Mouse (Mus musculus) forebrain, embryonic 11.5 days (tissue): Measurements from ENCODE around the gene Vat1. TPM values are rescaled to one million over a fixed set of nuclear protein-coding genes. Genes with fewer than 3 reads are reported as not detected.
A peak's percentile ranks its signal among the peaks of the same experiment; 100 is the strongest.
"Not testable (repeated sequence)": the region's sequence is repeated elsewhere in the genome, so short reads cannot be mapped to it uniquely, and the experiment has no call there.

Experiments used
- ATAC-seq: fragments of 200-750 bp; cut with Nextera tagmentation; replicated peaks from 2 replicates; pipeline ENCODE4 v1.8.0; 2017; ENCODE audit warnings: moderate TSS enrichment; ENCODE audit not compliant: low FRiP score
- DNase-seq: peaks from one replicate; pipeline ENCODE4 v3.0.0-alpha.2; 2017; ENCODE audit warnings: low spot score
- H3K27ac ChIP-seq: fragments of 300-500 bp; sonication (generic); 2 replicates; pipeline ENCODE4 v1.5.1; 2014; ENCODE audit warnings: low read depth, low read length
- H3K27me3 ChIP-seq: fragments of 300-500 bp; sonication (generic); 2 replicates; pipeline ENCODE4 v1.6.1; 2014; ENCODE audit warnings: mild to moderate bottlenecking, low read length, mixed read lengths; ENCODE audit not compliant: control insufficient read depth, insufficient read depth
- H3K36me3 ChIP-seq: fragments of 300-500 bp; sonication (generic); 2 replicates; pipeline ENCODE4 v1.6.1; 2014; ENCODE audit warnings: mild to moderate bottlenecking, low read length, moderate library complexity, mixed read lengths; ENCODE audit not compliant: control insufficient read depth, insufficient read depth
- H3K4me1 ChIP-seq: fragments of 300-500 bp; sonication (generic); replicated peaks from 2 replicates; pipeline ENCODE4 v1.6.1; 2014; ENCODE audit warnings: low read length, mixed read lengths; ENCODE audit not compliant: control insufficient read depth, insufficient read depth
- H3K4me2 ChIP-seq: fragments of 300-500 bp; sonication (generic); 2 replicates; pipeline ENCODE4 v1.6.1; 2014; ENCODE audit warnings: low read depth, mild to moderate bottlenecking, low read length, moderate library complexity, mixed read lengths; ENCODE audit not compliant: severe bottlenecking
- H3K4me3 ChIP-seq: fragments of 300-500 bp; sonication (generic); 2 replicates; pipeline ENCODE4 v1.5.1; 2014; ENCODE audit warnings: low read depth, low read length
- H3K9ac ChIP-seq: fragments of 300-500 bp; sonication (generic); 2 replicates; pipeline ENCODE4 v1.6.1; 2014; ENCODE audit warnings: low read length
- H3K9me3 ChIP-seq: fragments of 300-500 bp; sonication (generic); 2 replicates; pipeline ENCODE4 v1.6.1; 2016; ENCODE audit warnings: low read length, mixed read lengths; ENCODE audit not compliant: control insufficient read depth
- WGBS: fragments of 180-500 bp; shearing (Covaris S2); extraction: QIAGEN DNeasy Blood & Tissue Kit; methylation state at CpG from one replicate; pipeline ENCODE4 v1.1.7; 2014; 5-methylcytosine and 5-hydroxymethylcytosine counted together
- polyA plus RNA-seq: library from polyadenylated mRNA; unstranded; fragments of >200 nt; fragmentation: Nextera tagmentation; extraction: Ambion mirVana; gene quantifications from 2 replicates; pipeline ENCODE4 v1.2.1, GENCODE M21; 2014

Vat1 gene
- polyA plus RNA-seq, 1 experiment from 2014 or later, result 47.0 TPM

DNA sequence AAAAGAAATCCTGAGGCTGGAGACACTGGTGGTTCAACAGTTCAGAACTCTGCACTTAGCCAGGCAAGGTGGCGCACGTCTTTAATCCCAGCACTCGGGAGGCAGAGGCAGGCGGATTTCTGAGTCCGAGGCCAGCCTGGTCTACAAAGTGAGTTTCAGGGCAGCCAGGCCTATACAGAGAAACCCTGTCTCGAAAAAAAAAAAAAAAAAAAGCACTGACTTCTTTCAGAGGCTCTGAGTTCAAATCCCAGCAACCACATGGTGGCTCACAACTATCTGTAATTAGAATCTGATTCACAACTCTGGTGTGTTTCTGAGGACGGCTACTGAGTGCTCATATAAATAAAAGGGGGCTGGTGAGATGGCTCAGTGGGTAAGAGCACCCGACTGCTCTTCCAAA lies 19.2 kb downstream of the Vat1 start:
- H3K4me1 ChIP-seq, H3K27ac ChIP-seq, H3K27me3 ChIP-seq, ATAC-seq, H3K9me3 ChIP-seq, H3K4me3 ChIP-seq, H3K9ac ChIP-seq, H3K4me2 ChIP-seq: not testable (repeated sequence)
- peak; percentile 21 for DNase-seq
- peaks cover 15% of the 10 kb centered on the region; the same call in 1 of the 2 replicates for H3K36me3 ChIP-seq
- WGBS, result 91% methylated on average over 8 of the region's 8 CpGs

DNA sequence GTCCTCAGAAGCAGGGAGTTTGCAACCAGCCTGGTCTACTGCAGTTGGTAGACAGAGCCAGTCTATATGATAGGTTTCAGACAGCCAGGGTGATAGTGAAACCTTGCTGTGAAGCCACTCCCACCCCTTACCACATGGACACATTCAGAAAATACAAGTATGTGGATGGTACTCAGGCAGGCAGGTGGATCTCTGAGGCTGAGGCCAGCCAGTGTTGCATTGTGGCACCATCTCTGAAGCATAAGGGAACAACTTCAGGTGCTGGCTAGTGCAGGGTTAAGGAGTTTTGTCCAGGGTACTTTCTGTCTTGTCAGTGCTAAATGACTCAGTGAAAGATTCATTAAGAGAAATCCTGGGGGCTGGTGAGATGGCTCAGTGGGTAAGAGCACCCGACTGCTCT lies 19.7 kb downstream of the Vat1 start:
- no peak overlapping the region for H3K4me3 ChIP-seq
- DNase-seq (peak; percentile 47), ATAC-seq (no peak)
- H3K9me3 ChIP-seq, result no peaks in the 10 kb centered on the region
- peaks cover 15% of the 10 kb centered on the region; the same call in 1 of the 2 replicates for H3K36me3 ChIP-seq
- peaks cover 7% of the 10 kb centered on the region for H3K4me1 ChIP-seq
- H3K27me3 ChIP-seq, result no peaks in the 10 kb centered on the region
- 81% methylated on average over 1 of the region's 1 CpGs for WGBS
- no peak overlapping the region for H3K9ac ChIP-seq
- no peak overlapping the region for H3K4me2 ChIP-seq
- no peak overlapping the region for H3K27ac ChIP-seq

DNA sequence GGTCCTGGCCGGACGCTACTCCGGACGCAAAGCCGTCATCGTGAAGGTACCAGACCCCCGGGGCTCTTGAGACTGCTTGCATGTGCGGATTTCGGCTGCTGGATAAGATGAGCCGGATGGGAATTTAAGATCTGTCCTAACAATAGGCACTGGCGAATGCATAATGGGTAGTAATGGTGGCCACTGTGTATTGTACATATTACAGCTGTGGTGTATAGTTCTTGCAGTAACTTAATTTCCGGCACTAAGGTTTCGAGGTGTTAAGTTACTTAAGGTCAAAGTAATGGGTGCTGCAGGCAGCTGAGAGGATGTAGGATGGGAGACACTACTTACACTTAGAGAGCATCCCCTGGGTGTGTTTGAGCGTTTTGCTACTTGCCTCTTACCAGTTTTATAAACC lies 23.3 kb downstream of the Vat1 start:
- Histone ChIP-seq H3K9me3 (no peaks in the 10 kb centered on the region), H3K4me1 (peaks cover 7% of the 10 kb centered on the region), H3K27me3 (no peaks in the 10 kb centered on the region), H3K4me3 (peak overlapping the region; percentile 90), H3K9ac (peak overlapping the region; percentile 89), H3K27ac (peak overlapping the region; percentile 77), H3K36me3 (peaks cover 15% of the 10 kb centered on the region; the same call in 1 of the 2 replicates), H3K4me2 (peak overlapping the region; percentile 92)
- ATAC-seq (no peak), DNase-seq (peak; percentile 49)
- WGBS, result 3% methylated on average over 14 of the region's 14 CpGs

DNA sequence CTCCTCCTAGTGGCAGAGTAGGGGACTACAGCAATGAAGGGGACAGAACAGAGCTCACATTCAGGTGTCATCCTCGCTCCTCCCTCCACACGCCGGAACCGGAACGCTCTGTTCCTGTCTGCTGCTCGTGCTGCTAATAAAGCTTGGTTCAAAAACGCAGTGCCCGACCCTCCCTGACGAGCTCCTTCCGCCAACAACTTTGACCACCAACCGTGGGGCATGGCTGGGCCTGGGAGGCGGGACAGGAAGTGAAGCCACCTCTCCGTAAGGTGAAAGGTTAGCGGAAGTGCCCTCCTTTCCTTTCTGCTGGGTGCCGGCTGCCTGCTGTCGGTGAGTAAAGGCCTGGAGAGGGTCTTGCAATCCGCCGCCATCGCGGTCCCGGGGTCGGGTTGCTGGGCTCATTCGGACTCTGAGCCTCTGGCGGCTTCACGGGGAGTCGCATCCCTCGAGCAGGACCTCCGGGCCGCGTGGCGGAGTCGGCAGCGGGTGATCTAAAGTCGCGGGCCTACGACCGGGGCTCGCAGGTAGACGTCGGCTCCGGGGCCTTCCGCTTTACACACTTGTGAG lies 23.8 kb downstream of the Vat1 start, which contains the start of gene Rpl27:
TSS of gene Rpl27 (plus strand) at position 172 of the 567 bp plus-strand sequence.
- peaks cover 7% of the 10 kb centered on the region for H3K4me1 ChIP-seq

DNA sequence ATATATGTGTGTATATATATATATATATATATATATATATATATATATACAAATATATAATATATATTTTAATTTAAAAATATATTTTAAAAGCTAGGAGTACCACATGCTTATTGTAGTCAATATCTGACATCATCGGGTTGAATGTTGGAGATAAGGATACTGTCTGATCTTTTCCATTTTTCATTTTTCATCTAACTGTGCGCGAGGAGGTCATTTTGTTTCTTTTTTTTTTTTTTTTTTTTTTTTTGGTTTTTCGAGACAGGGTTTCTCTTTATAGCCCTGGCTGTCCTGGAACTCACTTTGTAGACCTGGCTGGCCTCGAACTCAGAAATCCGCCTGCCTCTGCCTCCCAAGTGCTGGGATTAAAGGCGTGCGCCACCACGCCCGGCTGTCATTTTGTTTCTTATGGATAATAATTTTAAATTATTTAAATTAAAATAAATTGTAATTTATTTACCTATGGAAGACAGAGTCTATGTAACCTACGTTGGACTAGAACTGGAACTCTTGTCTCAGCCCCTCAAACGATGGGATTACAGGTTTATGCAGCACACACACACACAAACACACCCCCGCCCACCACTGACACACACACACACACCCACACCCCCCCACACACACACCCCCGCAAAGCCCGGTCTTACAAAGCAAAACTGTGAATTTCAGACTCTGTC lies 24.4 kb downstream of the Vat1 start:
- not testable (repeated sequence) for DNase-seq, H3K4me1 ChIP-seq, H3K27ac ChIP-seq, H3K27me3 ChIP-seq, H3K9ac ChIP-seq, H3K9me3 ChIP-seq
- Histone ChIP-seq H3K4me3 (peak overlapping the region; percentile 90; the same call in 1 of the 2 replicates), H3K36me3 (peaks cover 15% of the 10 kb centered on the region; the same call in 1 of the 2 replicates), H3K4me2 (peak overlapping the region; percentile 40; the same call in 1 of the 2 replicates)
- ATAC-seq, result 0 out of 2 replicates have a peak, but pooled peaks have one; percentile 12
- WGBS, result 36% methylated on average over 14 of the region's 15 CpGs

More for the DNA sequence above, 23.8 kb downstream of the Vat1 start, which contains the start of gene Rpl27:
- DNase-seq, result peak; percentile 99
- no peaks in the 10 kb centered on the region for H3K27me3 ChIP-seq
- H3K9ac ChIP-seq, result peak within 1 kb of the TSS; percentile 89
- H3K36me3 ChIP-seq, result peaks cover 15% of the 10 kb centered on the region; the same call in 1 of the 2 replicates
- under 1% methylated on average over 42 of the region's 42 CpGs for WGBS
- peak within 1 kb of the TSS; percentile 90 for H3K4me3 ChIP-seq
- H3K9me3 ChIP-seq, result no peaks in the 10 kb centered on the region
- ATAC-seq, result peak; percentile 97
- peak within 1 kb of the TSS; percentile 92 for H3K4me2 ChIP-seq
- H3K27ac ChIP-seq, result peak within 1 kb of the TSS; percentile 77

DNA sequence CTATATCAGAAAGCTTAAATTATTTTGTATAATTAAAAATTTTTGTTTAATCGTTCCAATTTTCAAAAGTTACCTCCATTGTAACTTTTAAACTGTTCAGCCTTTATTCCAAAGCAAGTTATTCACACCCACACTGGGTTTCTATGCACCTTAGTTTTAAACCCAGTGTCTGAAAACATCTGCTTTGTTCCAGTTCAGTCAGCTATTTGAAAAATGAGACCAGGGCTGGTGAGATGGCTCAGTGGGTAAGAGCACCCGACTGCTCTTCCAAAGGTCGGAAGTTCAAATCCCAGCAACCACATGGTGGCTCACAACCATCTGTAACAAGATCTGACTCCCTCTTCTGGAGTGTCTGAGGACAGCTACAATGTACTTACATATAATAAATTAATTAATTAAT lies 28.0 kb downstream of the Vat1 start:
- H3K9me3 ChIP-seq, H3K27ac ChIP-seq, H3K4me1 ChIP-seq, H3K27me3 ChIP-seq, H3K36me3 ChIP-seq, H3K9ac ChIP-seq, ATAC-seq, DNase-seq, H3K4me2 ChIP-seq, H3K4me3 ChIP-seq: not testable (repeated sequence)
- 59% methylated on average over 3 of the region's 3 CpGs for WGBS

DNA sequence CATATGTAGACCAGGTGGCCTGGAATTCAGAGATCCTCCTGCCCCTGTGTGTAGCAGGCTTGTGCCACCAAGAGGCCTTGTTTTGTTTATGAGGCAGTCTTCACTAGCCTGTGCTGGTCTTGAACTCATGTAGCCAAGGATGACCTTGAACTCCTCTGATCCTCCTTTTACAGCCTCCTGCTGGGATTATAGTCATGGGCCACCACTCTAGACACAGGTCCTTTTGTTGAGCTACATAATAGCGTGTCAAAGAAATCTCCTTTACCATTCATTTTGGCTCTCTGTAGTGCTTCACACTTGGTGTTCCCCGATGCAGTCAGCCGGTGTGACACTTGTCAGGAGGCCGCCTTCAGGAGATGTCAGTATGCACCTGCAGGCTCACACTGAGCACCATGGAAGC lies 29.1 kb downstream of the Vat1 start:
- DNase-seq (no peak), ATAC-seq (no peak)
- Histone ChIP-seq H3K4me3 (no peak overlapping the region), H3K4me1 (no peaks in the 10 kb centered on the region), H3K9ac (no peak overlapping the region), H3K27ac (no peak overlapping the region), H3K4me2 (no peak overlapping the region), H3K9me3 (no peaks in the 10 kb centered on the region), H3K36me3 (peaks cover 5% of the 10 kb centered on the region; the same call in 1 of the 2 replicates), H3K27me3 (no peaks in the 10 kb centered on the region)
- 59% methylated on average over 4 of the region's 4 CpGs for WGBS

DNA sequence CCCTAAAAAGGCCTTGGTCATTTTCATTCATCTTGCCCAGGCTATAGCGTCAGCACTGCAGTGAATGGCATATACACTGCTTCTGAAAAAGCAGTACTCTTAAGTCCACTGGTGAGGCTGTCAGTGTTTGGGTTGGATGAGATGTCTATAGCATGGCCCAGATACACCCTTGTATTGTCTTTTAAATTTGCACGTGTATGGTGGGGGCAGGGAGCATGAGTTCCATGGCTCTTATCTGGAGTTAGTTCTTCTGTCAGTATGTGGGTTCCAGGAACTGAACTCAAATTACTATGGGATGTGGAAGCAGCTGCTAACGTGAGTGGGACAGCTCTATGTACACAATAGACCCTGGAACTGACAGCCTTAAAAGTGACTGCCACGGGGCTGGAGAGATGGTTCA lies 30.2 kb downstream of the Vat1 start:
- ATAC-seq (no peak), DNase-seq (no peak)
- Histone ChIP-seq H3K9ac (no peak overlapping the region), H3K27me3 (no peaks in the 10 kb centered on the region), H3K4me2 (no peak overlapping the region), H3K9me3 (no peaks in the 10 kb centered on the region), H3K36me3 (peaks cover 5% of the 10 kb centered on the region; the same call in 1 of the 2 replicates), H3K4me3 (no peak overlapping the region), H3K27ac (no peak overlapping the region), H3K4me1 (no peaks in the 10 kb centered on the region)
- WGBS, result 87% methylated on average over 4 of the region's 4 CpGs
